Mouse (Mus musculus) left cerebral cortex, adult 11 months (tissue): ENCODE results near the gene Rad51b.

Experiments
- DNase-seq: peaks from one replicate; pipeline ENCODE4 v3.0.0; 2022; ENCODE audit warnings: low spot score

Gene Rad51b

GRCm38 (mm10) chr12:79832611-79833010 is 535.5 kb downstream of the Rad51b start:
- no peak for DNase-seq

GRCm38 (mm10) chr12:79835521-79835920 is 538.4 kb downstream of the Rad51b start:
- no peak for DNase-seq

GRCm38 (mm10) chr12:79838181-79838961 is 541.3 kb downstream of the Rad51b start:
- DNase-seq: peak; percentile 48

DNA sequence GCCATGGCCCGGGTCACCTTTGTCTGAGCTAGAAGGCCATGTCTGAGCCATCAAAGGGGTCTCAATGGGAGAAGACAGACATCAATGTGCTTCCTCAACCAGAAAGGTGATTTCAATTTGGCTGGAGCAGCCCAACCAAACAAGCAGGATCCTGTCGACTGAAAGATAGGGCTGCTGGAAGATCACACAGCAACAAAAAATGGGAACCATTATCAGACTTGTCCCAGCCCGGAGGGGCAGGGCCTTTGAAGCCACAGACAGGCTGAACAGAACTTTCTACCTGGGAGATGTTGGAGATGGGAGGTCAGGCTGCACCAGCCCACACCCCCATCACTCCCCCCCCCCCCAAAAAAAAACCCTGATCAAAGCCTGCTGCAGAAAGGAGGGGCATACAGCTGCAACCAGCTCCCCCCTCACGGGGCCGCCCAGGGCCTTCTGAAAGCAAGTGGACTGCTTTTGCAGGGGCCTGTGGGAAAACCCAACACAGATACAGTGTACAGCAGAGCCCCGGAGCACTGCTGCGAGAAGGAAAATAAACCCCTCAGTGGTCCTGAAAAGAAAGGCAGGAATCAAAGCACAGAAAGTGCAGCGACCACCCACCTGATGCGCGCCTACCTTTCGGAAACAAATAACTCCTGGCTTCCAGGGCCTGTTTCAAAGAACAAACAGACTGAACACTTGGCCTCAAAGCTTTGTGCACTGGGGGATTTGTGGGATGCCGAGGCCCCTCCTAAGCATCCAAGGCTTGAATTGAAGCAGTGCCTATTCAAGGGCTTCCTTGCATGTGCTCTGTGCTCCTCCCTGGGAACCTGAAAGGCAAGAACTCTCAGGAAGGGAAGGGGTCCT is 542.2 kb downstream of the Rad51b start:
- DNase-seq: no peak

DNA sequence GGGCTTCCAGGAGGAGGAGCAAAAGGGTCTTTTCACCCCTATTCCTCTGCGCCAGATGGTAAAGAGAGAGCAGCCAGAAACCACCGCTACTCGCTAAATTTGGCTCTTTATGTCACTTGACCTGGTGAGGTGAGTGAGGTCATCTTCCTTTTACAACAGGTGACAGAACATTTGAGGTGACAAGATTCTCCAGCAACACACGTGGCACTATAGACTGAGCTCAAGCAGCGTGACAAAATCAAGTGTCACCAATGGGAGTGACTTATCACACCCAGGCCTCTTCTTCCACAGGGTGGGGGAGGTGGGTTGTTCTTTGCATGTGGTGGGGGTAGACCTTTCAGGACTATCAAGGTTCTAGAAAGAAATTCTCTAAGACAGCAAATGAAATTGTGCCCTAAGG is 543.4 kb downstream of the Rad51b start:
- DNase-seq: no peak

DNA sequence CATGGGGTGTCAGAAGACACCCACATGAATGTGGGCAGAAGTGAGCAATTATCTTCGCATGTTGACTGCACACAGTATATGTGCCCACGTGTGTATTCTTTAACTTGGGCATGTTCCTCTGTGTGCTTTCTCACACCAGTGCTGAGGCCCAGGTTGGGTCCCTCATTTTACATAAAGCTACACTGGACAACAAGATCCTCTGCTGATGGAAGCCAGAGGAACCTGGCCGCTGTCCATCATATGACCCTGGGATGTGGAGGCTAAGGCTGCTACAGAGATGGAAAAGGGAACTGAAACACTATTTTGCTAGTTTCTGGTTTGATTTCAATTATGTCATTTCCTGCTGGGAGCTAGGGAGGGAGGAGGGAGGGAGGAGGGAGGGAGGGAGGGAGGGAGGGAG is 544.2 kb downstream of the Rad51b start:
- DNase-seq: no peak

DNA sequence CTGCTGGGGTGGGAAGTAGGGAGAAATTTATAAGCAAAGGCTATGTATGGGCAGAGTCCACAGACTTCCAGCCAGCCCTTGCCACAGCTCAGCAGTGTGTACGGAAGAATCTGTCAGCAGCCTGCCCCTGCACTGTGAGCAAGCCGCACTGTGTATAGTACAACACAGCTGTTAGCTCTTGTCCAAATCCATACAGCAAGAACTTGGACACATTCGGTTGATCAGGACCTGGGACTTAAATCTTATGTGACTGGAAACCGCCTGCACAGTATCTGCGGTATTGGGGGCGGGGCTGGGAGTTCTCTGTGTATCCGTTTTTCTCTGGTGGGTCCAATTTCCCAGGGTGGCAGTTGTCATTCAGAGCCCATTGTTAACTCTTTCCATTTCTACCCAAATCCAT is 545.2 kb downstream of the Rad51b start:
- DNase-seq: no peak

DNA sequence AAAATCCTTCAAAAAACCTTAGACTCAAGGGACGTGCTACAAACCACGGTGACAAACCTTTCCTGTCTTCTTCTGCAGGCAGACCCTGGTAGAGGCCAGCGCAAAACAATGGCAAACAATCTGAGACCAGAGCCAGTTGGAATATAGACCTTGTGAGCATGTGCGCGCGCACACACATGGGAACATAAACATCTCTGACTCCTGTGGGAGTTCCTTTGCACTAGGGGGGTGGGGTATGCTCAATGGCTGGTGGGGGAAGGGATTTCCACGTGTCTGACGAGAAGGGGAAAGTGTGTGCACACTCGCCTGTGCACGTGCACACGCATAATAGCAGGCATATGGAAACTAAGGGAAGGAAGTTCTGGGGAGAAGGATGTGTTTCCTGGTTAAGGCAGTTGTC is 545.9 kb downstream of the Rad51b start:
- no peak for DNase-seq

DNA sequence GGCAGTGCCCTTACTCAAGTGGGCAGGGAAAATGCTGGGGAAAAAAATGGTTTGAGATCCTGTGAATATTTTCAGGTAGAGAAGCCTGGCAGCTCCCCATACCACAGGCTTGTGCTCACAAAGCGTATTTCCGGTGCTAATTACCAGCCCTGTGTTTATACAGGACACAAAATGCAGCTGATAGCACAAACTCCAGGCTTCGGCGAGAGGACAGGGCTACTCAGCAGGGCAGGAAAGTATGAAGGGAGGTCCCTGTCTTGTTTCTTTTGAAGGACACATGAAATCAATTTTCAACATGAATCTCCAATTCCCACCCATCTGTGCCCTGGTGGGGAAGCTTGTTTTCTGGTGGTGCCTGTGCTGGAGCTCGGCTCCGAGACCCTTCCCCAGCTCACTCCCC is 546.4 kb downstream of the Rad51b start:
- no peak for DNase-seq

- DNase-seq: no peak
Observed at GRCm38 (mm10) chr12:79846247-79847151, 549.4 kb downstream of the Rad51b start.

- DNase-seq: no peak
Observed at GRCm38 (mm10) chr12:79848539-79848938, 551.5 kb downstream of the Rad51b start.

- no peak for DNase-seq
Observed at GRCm38 (mm10) chr12:79850021-79850420, 552.9 kb downstream of the Rad51b start.

DNA sequence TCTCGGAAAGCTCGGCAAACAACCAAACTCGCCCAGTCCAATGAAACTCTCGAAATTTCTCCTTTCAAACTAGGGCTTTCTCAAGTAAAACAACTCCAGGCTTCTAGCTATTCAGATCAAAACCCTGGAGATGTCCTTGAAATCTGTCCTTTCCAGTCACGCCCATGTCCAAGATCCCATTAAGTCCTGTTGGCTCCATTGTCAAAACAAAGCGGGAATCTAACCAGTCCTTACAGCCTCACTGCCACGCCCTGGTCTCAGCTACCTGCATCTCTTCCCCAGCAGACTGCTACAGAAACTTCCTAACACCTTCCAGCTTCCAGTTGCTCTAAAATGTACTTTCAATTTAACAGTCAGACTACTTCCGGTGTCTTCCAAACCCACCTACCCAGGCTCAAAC is 554.8 kb downstream of the Rad51b start:
- no peak for DNase-seq

DNA sequence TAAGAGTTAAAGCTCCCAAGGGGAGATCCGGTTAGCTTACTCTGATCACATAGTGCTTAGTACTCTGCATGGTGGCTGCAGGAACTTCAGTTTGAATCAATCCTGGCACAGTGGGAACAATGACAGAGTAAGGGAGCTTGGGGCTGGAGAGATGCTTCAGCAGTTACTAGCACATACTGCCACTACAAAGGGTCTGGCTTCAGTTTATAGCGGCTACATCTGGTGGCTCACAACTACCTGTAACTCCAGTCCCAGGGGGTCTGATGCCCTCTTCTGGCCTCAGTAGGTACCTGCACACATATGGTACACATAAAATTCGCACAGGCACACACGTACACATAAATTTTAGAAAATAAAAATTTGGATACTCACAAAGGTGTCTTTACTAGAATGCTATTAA is 555.5 kb downstream of the Rad51b start:
- no peak for DNase-seq

GRCm38 (mm10) chr12:79853901-79854490 is 556.9 kb downstream of the Rad51b start:
- DNase-seq: no peak

DNA sequence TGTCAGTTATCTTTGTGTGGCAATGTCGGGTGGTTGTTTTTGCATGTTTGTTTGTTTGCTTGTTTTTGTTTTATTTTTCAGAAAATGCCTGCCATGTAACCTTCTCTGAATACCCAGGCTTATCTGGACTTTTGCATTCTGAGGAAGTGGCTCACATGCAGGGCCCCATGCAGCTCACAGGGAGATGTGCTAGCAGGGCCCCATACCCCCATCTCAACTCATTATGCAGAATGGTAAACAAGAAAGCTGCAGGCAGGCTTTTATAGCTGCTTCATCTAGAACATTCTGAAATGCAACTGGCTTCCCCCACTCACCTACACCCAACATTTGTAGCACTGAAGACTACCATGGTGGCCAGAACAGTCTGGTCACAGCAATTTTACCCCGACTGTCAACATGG is 557.4 kb downstream of the Rad51b start:
- no peak for DNase-seq

GRCm38 (mm10) chr12:79856116-79856909 is 559.2 kb downstream of the Rad51b start:
- DNase-seq: no peak

- no peak for DNase-seq
Observed at GRCm38 (mm10) chr12:79857704-79858103, 560.6 kb downstream of the Rad51b start.

GRCm38 (mm10) chr12:79858336-79858735 is 561.3 kb downstream of the Rad51b start:
- DNase-seq: no peak

- no peak for DNase-seq
Observed at GRCm38 (mm10) chr12:79859354-79860247, 562.5 kb downstream of the Rad51b start.
